Mouse (Mus musculus) heart, embryonic 11.5 days (tissue): ENCODE results near the gene Map7. TPM values are rescaled to one million over a fixed set of nuclear protein-coding genes. Genes with fewer than 3 reads are reported as not detected.

Source experiments
- ATAC-seq: fragments of 200-750 bp; cut with Nextera tagmentation; replicated peaks from 2 replicates; pipeline ENCODE4 v1.8.0; 2017; ENCODE audit warnings: moderate library complexity; ENCODE audit not compliant: insufficient number of reproducible peaks, low FRiP score, low TSS enrichment
- H3K27ac ChIP-seq: fragments of 300-500 bp; sonication (generic); 2 replicates; pipeline ENCODE4 v1.5.1; 2014; ENCODE audit warnings: mild to moderate bottlenecking, low read depth, low read length
- H3K27me3 ChIP-seq: fragments of 300-500 bp; sonication (generic); 2 replicates; pipeline ENCODE4 v1.6.1; 2014; ENCODE audit warnings: mild to moderate bottlenecking, low read length, mixed read lengths; ENCODE audit not compliant: control insufficient read depth, insufficient read depth
- H3K36me3 ChIP-seq: fragments of 300-500 bp; sonication (generic); 2 replicates; pipeline ENCODE4 v1.6.1; 2014; ENCODE audit warnings: mild to moderate bottlenecking, low read length, moderate library complexity, mixed read lengths; ENCODE audit not compliant: control insufficient read depth, insufficient read depth
- H3K4me1 ChIP-seq: fragments of 300-500 bp; sonication (generic); 2 replicates; pipeline ENCODE4 v1.6.1; 2014; ENCODE audit warnings: low read length; ENCODE audit not compliant: control insufficient read depth, insufficient read depth
- H3K4me2 ChIP-seq: fragments of 300-500 bp; sonication (generic); 2 replicates; pipeline ENCODE4 v1.6.1; 2014; ENCODE audit warnings: mild to moderate bottlenecking, moderate library complexity
- H3K4me3 ChIP-seq: fragments of 300-500 bp; sonication (generic); 2 replicates; pipeline ENCODE4 v1.5.1; 2014; ENCODE audit warnings: low read depth, low read length
- H3K9ac ChIP-seq: fragments of 300-500 bp; sonication (generic); 2 replicates; pipeline ENCODE4 v1.6.1; 2014; ENCODE audit warnings: mild to moderate bottlenecking, low read depth, low read length, moderate library complexity
- H3K9me3 ChIP-seq: fragments of 300-500 bp; sonication (generic); replicated peaks from 2 replicates; pipeline ENCODE4 v1.6.1; 2016; ENCODE audit warnings: low read length; ENCODE audit not compliant: control insufficient read depth
- WGBS: fragments of 180-500 bp; shearing (Covaris S2); extraction: QIAGEN DNeasy Blood & Tissue Kit; methylation state at CpG from one replicate; pipeline ENCODE4 v1.1.7; 2014; ENCODE audit not compliant: insufficient replicate concordance; 5-methylcytosine and 5-hydroxymethylcytosine counted together
- polyA plus RNA-seq: library from polyadenylated mRNA; unstranded; fragments of >200 nt; fragmentation: Nextera tagmentation; extraction: Ambion mirVana; gene quantifications from 2 replicates; pipeline ENCODE4 v1.2.1, GENCODE M21; 2014

Gene Map7
- polyA plus RNA-seq, 1 experiment from 2014 or later: 3.9 TPM

GRCm38 (mm10) chr10:20158756-20159155, 10.5 kb downstream of the Map7 start:
- Histone ChIP-seq H3K9ac (no peak overlapping the region), H3K4me2 (no peak overlapping the region), H3K36me3 (no peaks in the 10 kb centered on the region), H3K27me3 (no peaks in the 10 kb centered on the region), H3K27ac (no peak overlapping the region), H3K4me3 (no peak overlapping the region), H3K9me3 (no peaks in the 10 kb centered on the region), H3K4me1 (peaks cover 11% of the 10 kb centered on the region)
- 32% methylated on average over 4 of the region's 4 CpGs for WGBS
- ATAC-seq: no peak

GRCm38 (mm10) chr10:20159308-20159707, 11.0 kb downstream of the Map7 start:
- Histone ChIP-seq H3K4me3 (no peak overlapping the region), H3K27ac (no peak overlapping the region), H3K9me3 (no peaks in the 10 kb centered on the region), H3K27me3 (no peaks in the 10 kb centered on the region), H3K4me2 (no peak overlapping the region), H3K9ac (no peak overlapping the region), H3K36me3 (no peaks in the 10 kb centered on the region), H3K4me1 (peaks cover 11% of the 10 kb centered on the region)
- no peak for ATAC-seq
- WGBS: 80% methylated on average over 5 of the region's 5 CpGs

GRCm38 (mm10) chr10:20160914-20161313, 12.6 kb downstream of the Map7 start:
- Histone ChIP-seq H3K9ac (no peak overlapping the region), H3K4me2 (no peak overlapping the region)

GRCm38 (mm10) chr10:20164810-20165209, 16.5 kb downstream of the Map7 start:
- WGBS: 86% methylated on average over 5 of the region's 5 CpGs
- ATAC-seq: no peak

More at GRCm38 (mm10) chr10:20160914-20161313, 12.6 kb downstream of the Map7 start:
- ATAC-seq: no peak
- Histone ChIP-seq H3K4me3 (no peak overlapping the region), H3K36me3 (no peaks in the 10 kb centered on the region), H3K27ac (no peak overlapping the region), H3K27me3 (no peaks in the 10 kb centered on the region), H3K4me1 (peaks cover 9% of the 10 kb centered on the region), H3K9me3 (no peaks in the 10 kb centered on the region)
- WGBS: 45% methylated on average over 8 of the region's 8 CpGs

GRCm38 (mm10) chr10:20166797-20167196, 18.5 kb downstream of the Map7 start:
- no peak overlapping the region for H3K4me2 ChIP-seq
- no peak overlapping the region for H3K27ac ChIP-seq
- H3K4me3 ChIP-seq: no peak overlapping the region
- WGBS: 77% methylated on average over 11 of the region's 11 CpGs
- no peak overlapping the region for H3K9ac ChIP-seq
- H3K4me1 ChIP-seq: peaks cover 7% of the 10 kb centered on the region
- H3K36me3 ChIP-seq: no peaks in the 10 kb centered on the region
- no peaks in the 10 kb centered on the region for H3K9me3 ChIP-seq
- no peaks in the 10 kb centered on the region for H3K27me3 ChIP-seq
- ATAC-seq: no peak

More at GRCm38 (mm10) chr10:20164810-20165209, 16.5 kb downstream of the Map7 start:
- H3K4me3 ChIP-seq: no peak overlapping the region
- H3K9ac ChIP-seq: no peak overlapping the region
- no peaks in the 10 kb centered on the region for H3K36me3 ChIP-seq
- H3K27me3 ChIP-seq: no peaks in the 10 kb centered on the region
- no peak overlapping the region for H3K4me2 ChIP-seq
- no peaks in the 10 kb centered on the region for H3K4me1 ChIP-seq
- H3K27ac ChIP-seq: no peak overlapping the region
- H3K9me3 ChIP-seq: no peaks in the 10 kb centered on the region

GRCm38 (mm10) chr10:20167467-20167866, 19.2 kb downstream of the Map7 start:
- ATAC-seq: no peak
- H3K9me3 ChIP-seq: no peaks in the 10 kb centered on the region
- 91% methylated on average over 4 of the region's 4 CpGs for WGBS
- H3K27me3 ChIP-seq: no peaks in the 10 kb centered on the region
- H3K4me2 ChIP-seq: no peak overlapping the region
- H3K4me3 ChIP-seq: no peak overlapping the region
- no peak overlapping the region for H3K9ac ChIP-seq
- H3K36me3 ChIP-seq: no peaks in the 10 kb centered on the region
- no peak overlapping the region for H3K27ac ChIP-seq
- peaks cover 7% of the 10 kb centered on the region for H3K4me1 ChIP-seq

GRCm38 (mm10) chr10:20169182-20169674, 21.0 kb downstream of the Map7 start:
- no peaks in the 10 kb centered on the region for H3K36me3 ChIP-seq
- peaks cover 7% of the 10 kb centered on the region for H3K4me1 ChIP-seq
- no peak overlapping the region for H3K9ac ChIP-seq
- no peak for ATAC-seq
- no peak overlapping the region for H3K27ac ChIP-seq
- H3K27me3 ChIP-seq: no peaks in the 10 kb centered on the region
- H3K4me3 ChIP-seq: no peak overlapping the region
- WGBS: 73% methylated on average over 3 of the region's 3 CpGs
- H3K4me2 ChIP-seq: no peak overlapping the region
- no peaks in the 10 kb centered on the region for H3K9me3 ChIP-seq

GRCm38 (mm10) chr10:20169927-20170604, 21.8 kb downstream of the Map7 start:
- H3K4me1 ChIP-seq: peaks cover 7% of the 10 kb centered on the region
- 0 out of 2 replicates have a peak overlapping the region, but pooled peaks have one; percentile 17 for H3K9ac ChIP-seq
- ATAC-seq: no peak
- H3K4me3 ChIP-seq: 0 out of 2 replicates have a peak overlapping the region, but pooled peaks have one; percentile 6
- WGBS: 22% methylated on average over 19 of the region's 19 CpGs
- H3K27ac ChIP-seq: no peak overlapping the region
- H3K27me3 ChIP-seq: no peaks in the 10 kb centered on the region
- H3K9me3 ChIP-seq: no peaks in the 10 kb centered on the region
- no peaks in the 10 kb centered on the region for H3K36me3 ChIP-seq
- peak overlapping the region; percentile 62 for H3K4me2 ChIP-seq
